Mouse (Mus musculus) gastrocnemius, postnatal 36 days (tissue): ENCODE data around the gene Capsl. TPM values are rescaled to one million over a fixed set of nuclear protein-coding genes. Genes with fewer than 3 reads are reported as not detected.

Experiments
- DNase-seq, 2 experiments: peaks; one replicate each; pipeline ENCODE4 v3.0.0; 2022
- intact Hi-C: fragments of 180-260 bp; cut with DNase I; formaldehyde crosslinking; loops from one replicate; pipeline ENCODE4 v1.15.1; 2025
- long read RNA-seq, 2 experiments: library from polyadenylated mRNA; stranded (forward); transcript quantifications; one replicate each; pipeline ENCODE4 v2.0.0; 2021
- total RNA-seq, 2 experiments: library from RNA; stranded (reverse); gene quantifications; 2 replicates each; pipeline ENCODE4 v1.2.3; 2021

Capsl gene
- not detected for total RNA-seq
- long read RNA-seq, experiment 1, result 0 reads
- long read RNA-seq, experiment 2, result 0 reads

DNA sequence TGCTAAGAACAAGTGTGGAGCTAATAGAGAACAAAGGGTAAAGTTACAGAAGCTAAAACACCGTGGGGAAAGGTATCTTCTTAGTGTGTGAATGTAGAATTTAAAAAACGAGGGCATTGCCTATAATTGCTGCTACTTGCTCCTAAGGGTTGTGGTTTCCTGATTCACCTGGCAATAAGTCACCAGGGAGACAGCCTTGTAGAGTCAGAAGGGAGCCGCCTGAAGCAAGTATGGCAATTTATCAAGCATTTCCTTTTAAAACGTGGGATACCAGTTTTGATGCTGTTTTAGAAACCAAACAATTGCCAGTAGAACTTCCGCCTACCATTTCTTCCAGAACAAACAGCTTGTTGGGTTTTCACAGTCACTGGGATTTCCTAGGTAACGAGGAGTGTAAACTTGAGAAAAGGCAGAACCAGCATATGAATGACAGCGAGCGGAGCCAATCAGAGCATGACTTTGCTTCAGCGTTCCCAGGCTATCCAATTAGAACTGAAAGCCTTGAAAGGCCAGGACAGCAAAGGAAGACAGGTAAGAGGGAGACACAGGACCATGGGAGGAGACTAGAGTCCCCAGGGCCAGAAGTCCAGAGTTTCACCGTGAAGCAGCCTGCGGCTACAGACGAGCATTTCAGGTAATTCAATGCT is at the start of gene Capsl:
TSS of gene Capsl (plus strand) at position 495 of the 647 bp plus-strand sequence.
- intact Hi-C loops, result no loop called here
- DNase-seq, result no peak

DNA sequence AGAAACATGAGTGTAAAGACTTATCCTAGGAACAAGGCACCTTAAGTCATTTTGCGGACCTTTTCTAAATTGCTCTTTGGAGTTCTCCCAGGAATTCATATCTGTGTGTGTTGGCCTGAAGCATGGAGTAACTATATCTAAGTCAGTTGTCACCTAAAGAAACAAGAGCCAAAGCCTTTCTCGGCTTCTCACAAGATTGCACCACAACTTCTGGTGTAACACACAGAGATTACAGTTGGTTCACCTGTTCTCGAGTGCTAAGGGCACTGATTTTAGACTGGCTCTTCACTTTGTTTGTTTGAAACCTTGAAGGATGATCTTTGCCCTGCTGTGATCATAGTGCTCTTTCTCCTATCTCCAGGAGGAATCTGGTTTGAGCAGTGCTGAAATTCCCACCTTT is 26.4 kb upstream of the Capsl start:
- intact Hi-C loops, result no loop called here
- DNase-seq, result no peak

DNA sequence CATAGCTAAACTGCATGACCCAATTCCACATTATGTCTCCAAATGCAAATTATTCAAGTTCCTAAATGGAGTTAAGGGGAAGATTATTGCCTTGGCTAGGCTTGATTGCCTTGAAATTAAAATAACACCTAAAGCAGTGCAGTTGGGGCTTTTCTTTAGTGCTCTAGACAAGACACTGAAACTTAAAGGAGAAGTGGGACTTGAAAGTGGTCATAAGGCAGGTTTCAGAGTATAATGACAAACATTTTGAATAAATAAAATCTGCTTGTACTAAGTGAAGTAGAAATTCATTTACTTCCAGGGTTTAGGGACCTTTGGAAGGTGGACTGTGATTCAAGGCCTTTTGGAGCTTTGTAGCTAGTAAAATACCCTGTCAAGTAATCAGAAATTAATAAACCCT is 14.7 kb upstream of the Capsl start:
- DNase-seq, result no peak
- intact Hi-C loops, result no loop called here

DNA sequence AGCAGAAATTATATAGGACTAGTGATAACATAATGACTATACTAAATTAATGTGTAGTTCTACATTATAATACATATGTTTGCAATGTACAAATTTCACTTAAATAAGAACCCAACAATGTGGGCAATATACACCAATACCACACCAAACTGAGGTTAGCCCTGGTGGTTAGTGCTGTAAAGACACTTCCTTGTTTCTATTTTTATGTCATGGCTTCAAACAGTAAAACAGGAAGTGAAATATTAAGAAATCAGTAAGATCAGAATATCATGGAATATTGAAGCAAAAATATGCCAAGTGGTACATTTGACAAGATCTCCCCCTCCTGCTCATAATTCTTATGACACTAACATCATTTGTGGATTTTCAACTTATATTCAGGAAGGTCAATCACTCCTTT is 8.0 kb upstream of the Capsl start:
- intact Hi-C loops, result no loop called here
- DNase-seq, result no peak

DNA sequence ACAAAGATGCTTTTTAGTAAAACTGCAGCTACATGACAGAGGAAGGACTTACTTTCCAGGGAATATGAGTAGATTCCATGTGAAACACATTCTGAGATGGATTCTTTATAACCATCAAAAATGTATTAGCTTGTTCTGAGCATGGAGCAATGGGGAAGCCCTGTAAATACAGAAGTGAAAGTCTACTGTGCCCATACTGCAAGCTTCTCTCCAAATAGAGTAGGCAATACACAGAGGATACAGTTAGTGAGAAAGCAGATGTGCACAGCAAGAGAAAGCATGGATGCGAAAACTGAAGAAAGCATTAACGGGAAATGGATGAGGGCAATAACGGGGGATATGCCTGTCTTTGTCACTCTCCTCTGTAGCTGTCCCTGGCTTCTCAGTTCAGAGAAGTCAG is 6.0 kb upstream of the Capsl start:
- intact Hi-C loops, result no loop called here

DNA sequence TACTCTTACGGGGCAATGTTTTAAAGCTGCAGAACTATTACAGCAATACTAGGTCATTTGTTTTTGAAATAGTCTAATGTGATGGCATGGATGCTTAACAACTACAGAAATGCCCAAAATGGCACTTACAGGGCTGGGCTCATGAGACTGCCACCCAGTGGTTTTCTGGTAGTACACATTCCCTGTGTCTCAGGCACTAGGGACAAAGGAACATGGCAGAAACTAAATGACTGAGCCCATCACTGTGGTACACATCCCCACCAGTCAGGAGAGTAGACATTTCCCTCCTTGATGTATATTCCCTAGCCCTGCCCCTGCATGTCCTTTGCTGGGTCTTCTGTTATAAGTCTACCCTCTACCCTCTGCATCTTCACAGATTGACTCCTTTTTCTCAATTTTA is 16.2 kb downstream of the Capsl start:
- intact Hi-C loops, result no loop called here
- DNase-seq, result no peak

More for the DNA sequence above, 6.0 kb upstream of the Capsl start:
- no peak for DNase-seq

DNA sequence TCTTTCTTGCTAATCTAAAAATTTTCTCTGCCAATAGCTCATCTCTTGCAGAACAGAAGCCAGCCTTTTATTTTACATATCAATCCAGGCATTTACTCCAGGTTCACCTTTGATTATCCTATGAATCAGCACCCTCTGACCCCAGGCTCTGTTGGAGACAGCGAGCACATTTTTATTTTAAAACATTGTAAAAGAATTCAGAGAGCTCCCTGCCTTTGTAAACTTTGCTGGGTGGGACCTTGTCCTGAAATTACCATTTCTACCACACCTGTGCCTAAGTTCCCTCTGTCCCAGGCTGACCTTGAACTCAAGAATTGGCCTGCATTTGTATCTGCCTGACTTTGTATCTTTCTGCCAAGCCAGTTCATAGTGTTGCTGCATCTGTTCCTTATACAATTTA is 17.0 kb downstream of the Capsl start:
- DNase-seq, result no peak
- intact Hi-C loops, result no loop called here

DNA sequence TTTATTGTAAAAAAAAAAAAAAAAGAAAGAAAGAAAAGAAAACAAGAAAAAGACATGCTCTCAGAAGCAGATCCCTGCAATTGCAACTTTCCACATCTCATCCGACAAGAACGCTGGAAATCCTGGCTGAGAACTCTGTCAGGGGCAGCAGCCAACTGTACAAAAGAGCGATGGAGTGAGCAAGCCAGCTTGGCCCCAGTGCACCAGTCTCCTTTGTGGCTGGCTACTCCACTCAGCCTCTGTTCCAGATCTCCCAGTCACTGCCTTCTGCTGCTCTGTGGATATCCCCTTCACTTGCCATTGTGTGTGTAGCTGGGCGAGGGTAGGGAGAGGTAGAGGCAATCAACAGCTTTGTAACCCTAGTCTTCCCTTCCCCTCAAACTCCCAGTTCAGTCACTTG is 18.4 kb downstream of the Capsl start:
- intact Hi-C loops, result no loop called here
- DNase-seq, result peak; percentile 11 to 19

DNA sequence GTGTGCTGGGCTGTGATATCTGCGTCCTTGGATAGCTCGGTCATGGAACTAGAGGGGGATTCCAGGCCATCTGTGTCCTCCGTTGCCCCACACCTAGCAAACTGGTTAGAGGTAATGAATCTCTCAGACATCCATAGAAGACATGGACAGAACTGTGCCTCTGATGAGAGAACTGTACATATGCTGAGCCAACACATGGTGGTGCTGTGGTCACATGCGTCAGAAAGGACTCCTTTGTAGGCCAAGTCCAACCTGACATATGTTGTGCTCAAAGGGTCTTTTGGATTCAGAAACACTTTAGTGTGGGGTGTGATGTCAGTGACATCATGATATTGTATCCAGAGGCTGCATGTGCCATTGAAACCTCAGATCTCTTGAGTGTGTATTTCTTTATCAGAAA is 19.4 kb downstream of the Capsl start:
- intact Hi-C loops, result no loop called here
- no peak for DNase-seq

DNA sequence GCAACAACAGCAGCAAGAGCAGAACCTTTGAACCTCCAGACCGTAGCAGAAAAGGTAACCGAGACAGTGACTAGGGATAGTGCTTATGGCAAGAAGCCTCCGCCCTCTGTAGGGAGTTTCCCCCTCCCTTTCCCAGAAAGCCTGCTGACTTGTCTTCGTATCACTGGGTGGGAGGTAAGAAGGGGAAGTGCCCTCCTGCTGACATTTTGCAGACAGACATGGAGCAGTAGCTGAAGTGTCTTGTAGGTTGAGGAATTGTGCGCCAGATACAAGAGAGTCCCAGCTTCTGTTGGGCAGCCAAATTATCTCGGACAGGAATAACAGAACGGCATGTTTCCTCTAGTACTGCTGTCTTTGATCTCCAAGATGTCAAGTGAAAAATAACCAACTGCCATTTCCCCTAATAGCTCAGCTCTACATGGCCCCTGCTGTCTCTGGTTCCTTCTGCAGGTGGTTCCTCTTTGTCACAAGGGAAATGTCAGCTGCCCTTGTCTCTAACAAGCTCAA is 27.7 kb downstream of the Capsl start:
- intact Hi-C loops, result no loop called here
- DNase-seq, result no peak

DNA sequence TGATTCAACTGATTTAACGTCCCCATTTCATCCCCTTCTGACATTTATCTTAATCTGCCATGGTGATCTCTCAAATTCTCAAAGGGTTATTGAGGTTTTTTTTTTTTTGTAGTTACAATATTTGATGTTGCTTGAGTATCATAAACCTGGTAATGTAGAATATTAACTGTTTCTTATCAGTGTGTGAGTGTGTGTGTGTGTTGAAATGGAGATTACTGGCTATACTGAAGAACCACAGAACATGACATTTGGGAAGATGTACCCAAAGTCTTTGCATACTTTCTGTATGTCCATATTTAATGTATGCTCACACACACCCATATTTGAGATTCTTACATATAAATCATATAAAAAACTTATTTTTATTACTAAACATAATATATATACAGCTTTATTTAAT is 28.2 kb downstream of the Capsl start:
- intact Hi-C loops, result no loop called here
- no peak for DNase-seq

DNA sequence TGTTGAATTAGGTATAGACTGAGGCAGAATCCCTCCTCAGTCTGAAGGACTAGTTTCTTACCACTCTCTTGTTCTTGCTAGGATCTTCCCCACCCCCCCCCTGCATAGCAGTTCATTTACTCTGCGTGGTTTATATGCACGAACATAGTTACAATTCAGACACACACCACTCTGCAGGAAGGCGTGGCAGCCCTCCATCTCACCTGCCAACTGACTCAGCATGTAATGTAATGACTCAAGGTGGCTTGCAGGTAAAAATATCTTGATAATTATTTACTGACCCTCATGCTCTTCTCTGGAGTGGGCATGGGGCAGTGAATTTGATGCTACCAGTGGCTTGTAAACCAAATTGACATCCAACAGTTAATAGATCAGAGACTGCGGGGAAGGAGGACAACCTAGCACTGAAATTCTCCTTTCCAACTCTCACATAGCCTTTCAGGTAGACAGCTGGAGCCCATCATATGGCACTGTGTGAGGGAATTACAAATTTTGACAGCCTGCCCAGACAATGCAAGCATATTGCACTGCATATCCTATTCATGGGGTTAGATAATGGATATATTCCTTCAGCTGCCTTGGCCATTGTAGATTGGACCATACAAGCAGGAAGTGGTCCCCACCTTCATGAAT is 35.3 kb downstream of the Capsl start:
- intact Hi-C loops, result no loop called here

DNA sequence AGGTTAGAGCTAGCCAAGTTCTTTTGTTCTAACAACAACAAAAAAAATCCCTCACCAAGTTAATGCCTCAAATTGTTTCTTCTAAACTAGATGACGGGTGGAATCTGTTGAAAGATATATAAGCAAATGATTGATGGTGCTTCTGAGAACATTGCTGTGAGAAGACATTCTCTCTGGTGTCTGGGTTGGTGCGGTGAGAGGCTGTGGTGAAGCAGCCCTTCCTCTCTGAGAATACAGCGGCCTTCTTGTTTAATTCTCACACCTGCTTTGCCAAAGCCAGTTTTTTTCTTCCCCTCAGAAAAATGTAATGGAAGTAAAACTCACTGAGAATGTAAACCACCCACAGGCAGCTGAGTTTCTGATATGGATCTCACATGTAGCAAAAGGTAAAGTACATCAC is 36.3 kb downstream of the Capsl start:
- no peak for DNase-seq
- intact Hi-C loops, result no loop called here

More for the DNA sequence above, 35.3 kb downstream of the Capsl start:
- no peak for DNase-seq

DNA sequence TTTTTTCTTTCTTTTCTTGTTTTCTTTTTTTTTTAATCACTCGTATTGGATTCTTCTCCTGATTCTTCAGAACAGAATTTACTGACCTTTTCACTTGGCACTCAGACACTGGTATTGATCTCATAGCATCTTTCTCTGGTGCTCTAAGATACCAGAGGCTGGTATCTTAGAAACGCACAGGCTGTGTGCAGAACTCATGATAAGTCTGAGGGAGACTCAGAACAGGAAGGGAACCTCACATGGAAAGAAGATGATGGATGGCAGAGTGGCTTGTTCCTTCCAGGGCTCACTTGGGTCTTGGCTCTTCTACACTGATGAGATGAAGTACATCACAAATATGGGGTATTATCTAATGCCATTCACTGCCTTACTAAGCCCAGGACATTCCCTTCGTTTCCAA is 36.8 kb downstream of the Capsl start:
- no peak for DNase-seq
- intact Hi-C loops, result no loop called here

DNA sequence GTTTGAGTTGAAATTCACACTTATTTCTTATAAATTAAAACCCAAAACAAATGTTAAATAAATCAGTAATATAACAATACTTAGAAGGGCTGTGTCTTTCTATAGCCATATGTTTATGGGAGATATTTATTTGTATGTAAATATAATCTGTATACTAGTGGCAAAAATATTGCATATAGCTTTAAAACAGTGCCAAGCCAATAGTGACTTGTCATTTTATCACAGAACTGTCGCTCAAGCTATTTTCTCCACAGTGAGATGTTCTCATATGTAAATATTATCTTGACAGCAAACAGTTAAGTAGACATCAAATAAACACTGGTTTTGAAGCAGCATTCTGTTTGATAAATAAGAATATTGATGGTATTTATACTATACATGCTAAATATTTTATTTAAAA is 37.4 kb downstream of the Capsl start:
- DNase-seq, result no peak
- intact Hi-C loops, result no loop called here

DNA sequence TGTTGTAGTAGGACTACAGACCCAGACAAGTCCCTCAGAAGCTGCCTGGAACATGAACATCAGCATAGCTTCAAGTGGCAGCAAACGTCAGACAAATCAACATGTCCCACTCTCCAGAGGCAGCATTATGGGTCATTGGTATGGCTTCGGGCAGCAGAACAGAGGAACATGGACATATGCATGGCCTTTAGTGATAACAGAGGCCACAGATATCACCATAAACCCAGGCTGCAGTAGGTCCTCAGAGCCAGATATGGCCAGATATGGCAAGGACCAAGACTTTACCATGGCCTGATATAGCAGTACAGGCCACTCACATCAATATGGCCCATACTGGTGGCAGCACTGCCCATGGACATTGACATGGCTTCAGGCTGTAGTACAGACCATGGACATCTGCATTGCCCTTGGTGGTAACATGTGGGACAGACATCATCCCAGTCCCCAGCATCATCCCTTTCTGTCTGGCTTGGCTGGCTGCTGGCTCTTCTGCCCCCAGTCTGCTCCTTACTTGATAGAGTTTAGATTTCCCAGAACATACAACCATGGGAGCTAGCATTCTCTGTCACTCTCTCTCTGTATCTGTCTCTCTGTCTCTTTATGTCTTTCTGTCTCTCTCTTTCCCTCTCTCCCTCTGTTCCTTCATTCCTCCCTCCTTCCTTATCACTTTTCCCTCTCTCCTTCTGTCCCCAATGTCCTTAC is 53.7 kb downstream of the Capsl start:
- intact Hi-C loops, result no loop called here

DNA sequence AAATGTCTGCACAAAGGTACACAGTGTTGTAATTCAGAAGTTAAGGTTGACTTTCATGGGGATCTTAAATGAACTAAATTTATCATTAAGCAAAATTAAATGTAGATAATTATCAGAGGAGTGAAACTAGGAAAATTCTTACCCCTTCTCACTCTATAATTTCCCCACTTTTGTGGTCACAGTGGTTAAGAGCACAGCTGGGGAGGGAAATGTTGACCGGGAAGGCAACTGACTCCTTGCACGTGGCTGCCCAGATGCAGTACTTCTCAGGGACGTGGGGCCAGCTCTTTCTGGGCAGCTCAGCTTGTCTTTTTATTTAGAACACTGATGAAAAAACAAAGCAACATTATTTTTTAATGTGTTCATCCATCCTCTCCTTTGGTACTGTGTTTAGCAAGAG is 56.2 kb downstream of the Capsl start:
- no peak for DNase-seq
- intact Hi-C loops, result no loop called here

More for the DNA sequence above, 53.7 kb downstream of the Capsl start:
- DNase-seq, result no peak

Other genes with a start within 250 kb of the Capsl start
- gene Ugt3a1, start 159.1 kb upstream of the Capsl start, total RNA-seq, result not detected
- gene Ugt3a2, start 100.5 kb upstream of the Capsl start, total RNA-seq, result not detected
- under 1 TPM in 1 of 2 experiments, not detected in 1; 0.13 TPM for gene Il7r, start 94.1 kb downstream of the Capsl start, total RNA-seq